Mouse (Mus musculus): ENCODE data around the gene Fxyd5. TPM values are rescaled to one million over a fixed set of nuclear protein-coding genes. Genes with fewer than 3 reads are reported as not detected.

Fxyd5 gene
- total RNA-seq, 2 experiments from 2014 or later: 30.0 to 31.2 TPM

DNA sequence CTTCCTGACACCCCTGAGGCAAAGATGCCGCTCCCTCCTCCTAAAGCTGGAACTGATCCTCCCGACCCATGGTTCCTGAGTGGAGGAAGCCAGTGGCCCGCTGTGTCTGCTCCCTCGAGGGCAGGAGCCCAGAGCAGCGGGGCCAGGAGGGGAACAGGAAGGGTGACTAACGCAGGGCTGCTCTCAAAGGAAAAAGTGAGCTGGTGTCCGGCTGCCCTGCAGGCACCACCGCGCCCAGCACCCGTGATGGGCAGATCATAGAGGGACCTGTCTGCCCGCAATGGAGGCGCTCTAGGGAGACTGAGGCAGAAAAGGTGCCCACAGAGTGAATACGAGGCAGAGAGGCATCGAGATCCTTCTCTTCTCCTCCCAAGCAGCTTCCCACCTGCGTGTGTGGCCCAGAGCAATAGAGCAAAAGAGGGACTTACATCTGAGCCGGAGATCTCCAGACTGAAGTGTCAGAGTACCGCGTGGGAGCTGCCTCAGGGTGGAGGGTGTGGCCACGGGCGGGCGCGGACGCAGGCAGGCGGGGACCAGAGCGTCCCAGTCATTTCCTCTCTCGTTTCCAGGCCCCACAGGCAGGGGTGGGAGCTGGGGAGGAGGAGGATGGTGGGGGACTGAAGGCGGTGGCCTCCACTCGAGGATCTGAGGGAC, 492 bp downstream of the Fxyd5 start:
- no peak for DNase-seq (ENCODE audit: low spot score in 2 of 2)

DNA sequence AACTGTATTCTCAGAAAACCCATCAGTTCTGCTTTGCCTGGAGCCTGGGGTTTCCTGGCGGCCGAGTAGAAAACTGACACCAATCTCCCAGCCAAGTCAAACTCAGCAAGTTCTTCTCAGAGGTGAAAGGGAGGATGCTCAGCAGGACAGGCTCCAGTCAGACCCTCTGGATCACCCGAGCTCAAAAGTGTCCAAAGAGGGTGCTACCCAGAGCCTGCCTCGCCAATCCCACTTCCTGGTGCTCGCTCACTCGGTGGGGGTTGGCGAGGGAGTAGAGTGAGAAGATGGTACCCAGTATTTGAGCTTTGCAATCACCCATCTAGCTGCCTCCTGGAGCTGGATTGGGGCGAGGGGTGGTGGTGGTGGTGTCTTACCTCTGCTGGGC, 1.3 kb downstream of the Fxyd5 start:
- DNase-seq (ENCODE audit: low spot score in 2 of 2): no peak

DNA sequence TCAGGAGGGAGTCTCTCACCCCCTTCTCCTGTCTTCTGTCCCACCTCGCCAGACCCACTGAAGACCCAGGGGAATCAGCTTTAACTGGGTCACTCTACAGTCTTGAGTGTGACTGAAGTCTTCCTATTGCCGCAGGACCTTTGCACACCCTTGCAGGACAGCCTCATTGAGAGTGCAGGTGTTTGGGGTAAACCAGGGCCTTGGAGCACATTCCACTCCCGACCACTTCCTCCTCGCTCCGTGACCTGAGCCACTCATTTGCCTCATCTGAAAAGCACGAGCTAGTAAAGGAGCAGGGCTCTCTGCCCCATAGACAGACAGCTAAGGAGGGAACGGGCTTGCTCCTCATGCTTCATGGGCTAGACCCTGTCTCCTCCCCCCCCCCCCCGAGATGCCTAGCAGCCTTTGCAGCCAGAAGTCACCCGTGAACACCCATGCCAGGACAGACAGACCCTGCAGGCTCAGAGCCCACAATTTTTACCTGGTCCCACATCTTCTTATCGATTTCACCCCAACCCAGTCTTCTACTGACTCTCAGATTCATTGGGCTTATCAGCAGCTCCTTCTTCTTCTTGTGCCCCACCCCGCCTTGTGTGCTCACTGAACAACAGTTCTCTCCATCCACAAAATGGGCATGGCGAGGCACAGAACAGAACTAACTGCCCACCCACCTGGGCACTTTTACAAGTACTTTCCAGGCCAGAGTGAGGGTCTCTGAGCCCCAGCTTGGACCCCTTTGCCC, 1.8 kb downstream of the Fxyd5 start:
- DNase-seq (ENCODE audit: low spot score in 2 of 2): no peak

- DNase-seq (ENCODE audit: low spot score in 2 of 2): no peak
These were observed 3.3 kb downstream of the Fxyd5 start for GRCm38 (mm10) chr7:31039011-31039410.

DNA sequence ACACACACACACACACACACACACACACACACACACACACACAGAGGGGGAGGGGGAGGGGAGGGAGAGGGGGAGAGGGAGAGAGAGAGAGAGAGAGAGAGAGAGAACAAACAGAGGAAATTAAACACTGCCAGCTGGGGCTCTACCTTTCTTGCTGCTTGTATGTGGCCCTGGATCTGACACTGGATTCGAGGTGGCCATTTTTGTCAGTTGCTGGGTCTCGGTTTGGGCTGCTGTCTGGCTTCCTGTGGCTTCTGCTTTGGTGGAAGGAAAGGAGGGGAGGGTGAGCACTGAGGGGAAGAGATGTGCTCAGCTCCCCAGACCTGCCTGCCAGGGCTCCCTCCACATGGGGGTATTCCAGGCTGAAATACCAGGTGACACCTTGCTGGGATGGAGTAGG, 4.6 kb downstream of the Fxyd5 start:
- no peak for DNase-seq (ENCODE audit: low spot score in 2 of 2)

DNA sequence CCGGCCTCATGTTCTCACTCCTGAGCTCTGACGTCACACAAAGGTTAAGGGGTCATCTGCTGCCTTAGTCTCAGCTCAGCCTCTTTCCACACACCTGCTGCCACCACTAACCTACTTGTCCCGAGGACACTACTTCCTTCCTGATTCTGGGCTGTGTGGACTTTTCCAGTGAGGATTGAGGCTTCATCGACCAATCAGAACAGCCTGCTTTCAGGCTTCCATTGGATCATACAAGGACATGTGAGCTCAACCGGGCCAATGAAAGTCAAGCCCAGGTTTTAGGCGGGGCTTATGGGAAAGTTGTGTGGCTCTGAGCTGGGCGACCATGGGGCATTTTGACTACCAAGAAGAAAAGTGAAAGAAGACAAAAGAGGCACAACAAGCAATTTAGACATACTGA, 5.4 kb downstream of the Fxyd5 start:
- no peak for DNase-seq (ENCODE audit: low spot score in 2 of 2)

DNA sequence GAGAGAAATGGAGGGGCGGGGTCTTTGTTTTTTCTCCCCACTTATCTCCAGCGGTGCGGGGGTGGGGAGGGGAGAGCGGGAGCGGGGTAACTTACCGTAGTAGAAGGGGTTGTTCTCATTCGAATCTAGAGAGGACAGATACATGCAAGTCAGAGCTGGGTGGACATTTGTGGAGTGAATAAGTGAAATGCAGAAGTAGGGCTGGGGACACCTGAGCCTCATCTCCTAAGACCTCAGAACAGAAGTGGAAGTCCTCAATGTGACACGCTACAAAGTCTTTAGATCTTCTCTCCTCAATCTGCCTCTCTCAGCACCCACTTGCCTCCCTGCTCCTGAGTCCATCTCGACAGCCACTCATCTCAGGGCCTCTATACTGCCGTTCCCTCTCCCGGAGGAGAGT, 7.0 kb downstream of the Fxyd5 start:
- DNase-seq (ENCODE audit: low spot score in 2 of 2): no peak

DNA sequence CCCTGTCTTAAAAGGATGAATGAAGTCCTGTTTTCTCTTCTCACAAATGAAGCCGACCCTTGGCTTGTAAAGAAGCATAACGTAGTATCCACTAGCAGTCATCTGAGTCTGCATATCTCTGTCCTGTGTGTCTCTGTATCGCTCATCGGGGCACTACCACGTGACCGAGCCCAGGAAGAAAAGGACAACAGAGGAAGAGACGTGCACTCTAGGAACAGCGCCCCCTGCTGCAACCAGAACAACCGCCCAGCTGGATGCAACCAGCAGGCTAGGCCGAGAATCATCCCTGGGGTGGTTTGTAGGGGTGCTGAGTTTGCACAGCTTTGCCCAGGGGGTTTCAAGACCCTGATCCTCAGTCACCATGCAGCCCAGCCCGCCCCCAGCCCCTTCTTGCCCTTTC, 7.5 kb downstream of the Fxyd5 start:
- DNase-seq (ENCODE audit: low spot score in 2 of 2): no peak

DNA sequence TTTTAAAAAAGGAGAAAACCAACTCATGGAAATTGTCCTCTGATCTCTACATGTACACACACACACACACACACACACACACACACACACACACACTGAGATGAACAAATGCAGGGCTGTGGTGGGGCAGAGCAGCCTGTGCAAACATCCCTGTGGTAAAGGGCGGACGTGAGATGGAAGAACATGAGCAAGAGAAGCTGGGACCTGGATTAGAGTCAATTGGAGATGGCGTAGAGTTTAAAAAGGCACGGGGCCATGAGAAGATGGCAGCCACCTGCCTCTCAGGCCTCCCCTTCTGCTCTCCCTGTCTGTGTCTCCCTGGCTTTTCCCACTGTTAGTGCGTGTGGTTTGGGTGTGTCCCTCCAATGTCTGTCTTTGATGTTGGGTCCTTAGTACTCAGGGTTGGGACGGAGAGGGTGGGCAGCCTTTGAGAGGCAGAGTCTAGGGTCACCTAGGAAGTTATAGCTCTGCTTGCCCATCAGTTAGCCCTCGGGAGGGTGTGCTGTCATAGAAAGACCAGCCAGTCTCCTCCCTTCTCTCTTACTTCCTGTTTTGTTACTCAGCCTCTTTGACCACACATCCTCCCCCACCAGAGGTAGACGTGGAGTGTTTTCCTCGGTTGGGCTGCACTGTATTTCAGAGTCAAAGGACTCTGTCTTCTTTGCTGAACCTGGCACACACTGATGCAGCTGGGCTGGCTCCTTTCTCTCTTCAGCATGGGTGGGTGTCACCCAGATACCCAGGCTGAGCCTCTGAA, 8.7 kb downstream of the Fxyd5 start:
- no peak for DNase-seq (ENCODE audit: low spot score in 2 of 2)

GRCm38 (mm10) chr7:31031731-31032130, 10.6 kb downstream of the Fxyd5 start:
- DNase-seq (ENCODE audit: low spot score in 2 of 2): no peak

GRCm38 (mm10) chr7:31030717-31031116, 11.6 kb downstream of the Fxyd5 start:
- no peak for DNase-seq (ENCODE audit: low spot score in 2 of 2)

DNA sequence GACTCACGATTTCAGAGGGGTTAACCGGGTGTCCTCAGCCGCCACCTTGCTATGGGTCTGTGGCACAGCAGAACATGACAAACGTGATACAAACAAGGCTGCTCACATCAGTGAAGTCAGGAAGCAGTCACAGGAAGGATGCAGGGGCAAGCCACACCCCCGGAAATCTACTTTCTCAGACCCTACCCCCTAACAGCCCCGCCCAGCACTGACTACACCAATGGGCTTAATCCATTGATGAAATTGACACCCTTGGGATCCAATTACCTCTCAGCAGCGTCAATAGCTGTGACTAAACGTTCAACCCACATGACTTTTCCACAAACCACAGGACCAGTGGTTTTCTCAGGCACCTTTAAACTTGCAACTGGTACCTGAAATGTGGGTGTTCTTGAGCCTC, 13.7 kb downstream of the Fxyd5 start:
- no peak for DNase-seq (ENCODE audit: low spot score in 2 of 2)

- no peak for DNase-seq (ENCODE audit: low spot score in 2 of 2)
These were observed 25.0 kb downstream of the Fxyd5 start for GRCm38 (mm10) chr7:31017104-31017901.

- no peak for DNase-seq (ENCODE audit: low spot score in 2 of 2)
These were observed 29.3 kb downstream of the Fxyd5 start for GRCm38 (mm10) chr7:31012971-31013370.

DNA sequence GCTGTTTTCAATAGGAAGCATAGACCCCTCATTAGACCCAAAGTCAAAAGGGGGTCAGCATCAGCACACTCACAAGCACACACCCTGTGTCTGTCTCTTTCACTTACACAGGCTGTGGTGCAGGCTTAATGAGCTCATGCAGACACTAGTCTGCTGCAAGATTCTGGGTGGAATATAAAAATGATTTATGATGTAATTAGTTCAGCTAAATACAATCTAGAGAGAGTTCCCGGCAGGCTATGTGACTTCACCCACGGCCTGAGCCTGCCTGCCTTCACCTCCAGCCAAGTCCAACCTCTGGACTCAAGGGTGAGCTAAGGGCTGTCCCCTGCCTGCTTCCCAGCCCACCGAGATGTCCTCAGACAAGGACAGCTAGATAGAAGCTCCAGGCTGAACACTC, 33.4 kb downstream of the Fxyd5 start:
- DNase-seq (ENCODE audit: low spot score in 2 of 2): no peak

DNA sequence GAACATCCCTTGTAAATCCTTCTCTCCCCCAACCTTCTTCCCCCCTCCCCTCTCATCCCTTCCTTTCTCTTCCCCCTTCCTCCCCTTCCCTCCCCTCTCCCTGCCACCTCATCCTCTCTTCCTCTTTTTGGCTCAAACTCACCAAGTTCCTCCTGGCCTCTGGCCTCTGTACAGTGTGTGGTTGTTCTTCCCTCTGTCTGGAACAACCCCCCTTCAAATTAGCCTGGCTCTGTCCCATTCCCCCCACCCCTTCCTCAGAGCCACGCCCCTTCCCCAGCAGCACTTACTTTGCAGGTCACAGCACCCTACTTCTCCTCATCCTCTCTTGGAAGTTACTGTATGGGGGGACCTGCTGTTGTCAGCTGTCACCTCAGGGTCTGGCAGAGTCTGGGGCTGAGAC, 34.1 kb downstream of the Fxyd5 start:
- DNase-seq (ENCODE audit: low spot score in 2 of 2): no peak

- no peak for DNase-seq (ENCODE audit: low spot score in 2 of 2)
These were observed 34.5 kb downstream of the Fxyd5 start for GRCm38 (mm10) chr7:31007775-31008174.

DNA sequence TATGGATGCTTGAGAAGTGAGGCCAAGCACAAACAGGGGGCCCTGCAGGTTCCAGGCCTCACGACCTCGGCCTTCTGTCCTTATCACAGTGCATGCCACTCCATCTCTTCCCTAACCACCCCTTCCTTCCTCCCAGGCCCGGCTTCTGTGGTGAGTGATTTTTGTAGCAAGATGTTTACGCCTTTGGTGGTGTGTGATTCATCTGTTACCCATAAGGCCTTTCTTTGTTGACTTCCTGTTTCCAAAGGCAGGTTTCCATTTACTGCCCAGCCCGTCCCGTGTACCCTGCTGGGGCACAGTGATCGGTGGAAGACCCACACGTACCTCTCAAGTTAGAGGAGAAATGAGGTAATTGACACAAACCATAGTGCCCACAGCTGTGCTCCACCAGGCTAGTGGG, 39.6 kb downstream of the Fxyd5 start:
- DNase-seq (ENCODE audit: low spot score in 2 of 2): no peak

DNA sequence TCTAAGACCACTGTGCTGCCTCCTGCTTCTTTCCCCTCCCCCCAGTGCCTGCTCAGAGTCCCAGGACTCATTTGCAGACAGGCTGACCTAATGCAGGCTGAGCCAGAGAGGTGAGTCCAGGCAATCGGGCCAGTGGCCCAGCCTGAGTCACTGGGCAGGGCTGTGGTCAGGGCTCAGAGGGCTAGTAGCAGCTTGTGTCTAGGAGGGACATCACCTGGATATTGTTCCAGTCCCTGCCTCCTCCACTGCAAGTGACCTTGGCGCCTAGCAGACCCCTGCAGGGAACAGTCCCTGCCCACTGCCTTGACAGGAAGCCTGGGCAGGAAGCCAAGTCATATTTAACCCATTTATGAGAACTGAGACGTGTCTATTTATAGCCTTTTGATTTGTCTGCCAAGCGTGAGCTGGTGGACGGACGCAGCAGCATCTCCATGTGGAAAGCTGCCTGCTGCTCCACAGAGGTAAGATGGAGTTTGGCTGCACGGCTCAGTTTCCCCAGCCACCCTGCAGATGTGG, 41.7 kb downstream of the Fxyd5 start:
- peak; percentile 18 to 46 for DNase-seq (ENCODE audit: low spot score in 2 of 2)

DNA sequence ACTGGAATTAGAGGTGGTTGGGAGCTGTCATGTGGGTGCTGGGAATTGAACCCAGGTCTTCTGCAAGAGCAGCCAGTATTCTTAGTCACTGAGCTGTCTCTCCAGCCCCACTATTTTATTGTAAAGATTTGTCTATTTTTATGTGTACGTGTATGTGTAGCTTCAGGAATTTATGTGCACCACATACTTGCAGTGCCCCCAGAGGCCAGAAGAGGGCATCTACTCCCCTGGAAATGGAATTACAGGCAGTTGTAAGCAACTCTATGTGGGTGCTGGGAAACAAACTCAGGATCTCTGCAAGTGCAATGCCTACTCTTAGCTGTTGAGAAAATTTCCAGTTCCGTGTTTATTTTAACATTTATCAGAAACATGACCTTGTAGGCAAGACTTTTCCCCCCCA, 45.8 kb downstream of the Fxyd5 start:
- DNase-seq (ENCODE audit: low spot score in 2 of 2): no peak

- no peak for DNase-seq (ENCODE audit: low spot score in 2 of 2)
These were observed 48.3 kb downstream of the Fxyd5 start for GRCm38 (mm10) chr7:30993986-30994385.
